Mouse (Mus musculus) hindbrain, embryonic 15.5 days (tissue): Measurements from ENCODE around the gene Dclk1. TPM values are rescaled to one million over a fixed set of nuclear protein-coding genes. Genes with fewer than 3 reads are reported as not detected.

Source experiments
- ATAC-seq: fragments of 200-750 bp; cut with Nextera tagmentation; 2 replicates; pipeline ENCODE4 v1.8.0; 2017; ENCODE audit warnings: low read depth, moderate number of reproducible peaks, moderate TSS enrichment; ENCODE audit not compliant: low FRiP score
- H3K27ac ChIP-seq: fragments of 300-500 bp; sonication (generic); replicated peaks from 2 replicates; pipeline ENCODE4 v1.5.1; 2015; ENCODE audit warnings: mild to moderate bottlenecking, inconsistent platforms
- H3K27me3 ChIP-seq: fragments of 300-500 bp; sonication (generic); 2 replicates; pipeline ENCODE4 v1.6.1; 2015; ENCODE audit warnings: control low read depth, inconsistent platforms
- H3K36me3 ChIP-seq: fragments of 300-500 bp; sonication (generic); 2 replicates; pipeline ENCODE4 v1.6.1; 2015; ENCODE audit warnings: control low read depth, inconsistent platforms
- H3K4me1 ChIP-seq: fragments of 300-500 bp; sonication (generic); replicated peaks from 2 replicates; pipeline ENCODE4 v1.6.1; 2015; ENCODE audit warnings: control low read depth, inconsistent platforms
- H3K4me2 ChIP-seq: fragments of 300-500 bp; sonication (generic); 2 replicates; pipeline ENCODE4 v1.6.1; 2015; ENCODE audit warnings: moderate library complexity, mild to moderate bottlenecking, inconsistent platforms
- H3K4me3 ChIP-seq: fragments of 300-500 bp; sonication (generic); 2 replicates; pipeline ENCODE4 v1.5.1; 2015; ENCODE audit warnings: mild to moderate bottlenecking, inconsistent platforms
- H3K9ac ChIP-seq: fragments of 300-500 bp; sonication (generic); 2 replicates; pipeline ENCODE4 v1.6.1; 2015; ENCODE audit warnings: inconsistent platforms
- H3K9me3 ChIP-seq: fragments of 300-500 bp; sonication (generic); 2 replicates; pipeline ENCODE4 v1.6.1; 2016; ENCODE audit warnings: control low read depth, inconsistent platforms
- WGBS: fragments of 180-500 bp; shearing (Covaris S2); methylation state at CpG from one replicate; pipeline ENCODE4 v1.1.7; 2015; 5-methylcytosine and 5-hydroxymethylcytosine counted together
- polyA plus RNA-seq: library from polyadenylated mRNA; unstranded; fragments of >200 nt; fragmentation: Nextera tagmentation; extraction: Ambion mirVana; gene quantifications from 2 replicates; pipeline ENCODE4 v1.2.1, GENCODE M21; 2015

The Dclk1 gene
- polyA plus RNA-seq, 1 experiment from 2014 or later, result 266 TPM

DNA sequence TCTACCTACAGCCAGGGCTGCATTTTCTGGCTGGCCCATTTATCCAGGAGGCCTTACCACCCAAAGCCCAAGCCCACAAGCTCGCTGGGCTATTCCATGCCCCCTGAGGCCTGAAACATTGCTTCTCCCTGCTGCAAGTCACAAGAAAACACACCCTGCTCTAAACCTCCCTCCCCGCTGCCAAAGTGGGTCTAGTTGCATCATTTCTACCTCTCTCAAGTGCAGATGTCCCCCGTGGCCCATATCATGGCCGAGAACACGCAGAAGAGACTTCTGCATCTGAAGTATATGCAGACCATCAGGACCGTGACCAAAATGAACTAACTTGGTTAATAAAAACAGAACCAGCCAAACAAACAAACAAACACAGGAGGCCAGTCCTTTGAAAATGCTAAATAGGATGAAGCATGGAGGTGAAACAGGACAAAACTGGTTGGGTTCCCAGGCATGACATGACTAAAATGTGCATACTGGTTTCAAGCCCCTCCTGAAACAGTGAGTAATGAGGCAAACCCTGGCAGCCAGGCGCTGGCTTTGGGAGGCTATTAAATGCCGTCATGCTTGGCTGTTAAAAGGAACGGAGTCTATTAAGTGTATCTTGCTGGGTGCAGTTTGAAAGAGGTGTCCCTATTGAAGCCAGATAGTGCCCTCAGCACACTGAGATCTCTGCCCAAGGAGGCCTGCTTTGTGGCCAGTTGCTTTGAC, 282.5 kb downstream of the Dclk1 start:
- 40% methylated on average over 9 of the region's 9 CpGs for WGBS

GRCm38 (mm10) chr3:55526470-55526869, 284.3 kb downstream of the Dclk1 start:
- no peaks in the 10 kb centered on the region for H3K27me3 ChIP-seq
- peaks cover 66% of the 10 kb centered on the region for H3K4me1 ChIP-seq
- no peak overlapping the region for H3K4me2 ChIP-seq
- H3K27ac ChIP-seq, result peak overlapping the region; percentile 66; the same call in 1 of the 2 replicates
- WGBS, result 81% methylated on average over 3 of the region's 3 CpGs
- no peaks in the 10 kb centered on the region for H3K9me3 ChIP-seq
- no peak overlapping the region for H3K4me3 ChIP-seq
- no peak for ATAC-seq
- H3K9ac ChIP-seq, result no peak overlapping the region
- H3K36me3 ChIP-seq, result no peaks in the 10 kb centered on the region

More for the DNA sequence above, 282.5 kb downstream of the Dclk1 start:
- H3K4me1 ChIP-seq, result peaks cover 73% of the 10 kb centered on the region
- H3K4me2 ChIP-seq, result peak overlapping the region; percentile 14
- H3K36me3 ChIP-seq, result no peaks in the 10 kb centered on the region
- H3K27ac ChIP-seq, result peak overlapping the region; percentile 87
- H3K9me3 ChIP-seq, result no peaks in the 10 kb centered on the region
- H3K27me3 ChIP-seq, result no peaks in the 10 kb centered on the region
- 0 out of 2 replicates have a peak overlapping the region, but pooled peaks have one; percentile 6 for H3K9ac ChIP-seq
- H3K4me3 ChIP-seq, result no peak overlapping the region
- ATAC-seq, result 0 out of 2 replicates have a peak, but pooled peaks have one; percentile 9

GRCm38 (mm10) chr3:55527566-55527965, 285.4 kb downstream of the Dclk1 start:
- Histone ChIP-seq H3K27ac (peak overlapping the region; percentile 66), H3K9ac (no peak overlapping the region), H3K4me3 (no peak overlapping the region), H3K36me3 (no peaks in the 10 kb centered on the region), H3K4me2 (no peak overlapping the region), H3K4me1 (peaks cover 59% of the 10 kb centered on the region), H3K27me3 (no peaks in the 10 kb centered on the region), H3K9me3 (no peaks in the 10 kb centered on the region)
- no peak for ATAC-seq
- WGBS, result 40% methylated on average over 1 of the region's 1 CpGs

DNA sequence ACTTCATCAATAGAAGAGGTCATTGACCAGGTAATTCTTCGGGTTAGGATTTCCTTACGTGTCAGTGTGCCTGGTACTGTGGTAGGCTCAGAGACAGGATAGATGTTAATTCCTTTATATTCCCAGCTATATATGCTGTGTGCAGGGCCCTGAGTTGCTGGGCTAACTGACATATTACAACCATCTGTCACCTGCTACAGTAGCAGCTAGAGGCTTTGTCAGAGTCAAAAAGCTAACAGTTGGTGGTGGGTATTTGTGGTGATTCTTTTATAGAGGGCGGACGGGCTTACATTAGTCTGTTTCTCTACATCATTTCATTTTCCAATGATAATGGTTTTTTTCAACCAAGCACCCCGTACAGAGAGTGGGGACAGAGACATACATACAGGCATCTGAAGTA, 285.8 kb downstream of the Dclk1 start:
- Histone ChIP-seq H3K4me1 (peaks cover 55% of the 10 kb centered on the region), H3K27ac (peak overlapping the region; percentile 66), H3K27me3 (no peaks in the 10 kb centered on the region), H3K36me3 (no peaks in the 10 kb centered on the region), H3K4me3 (no peak overlapping the region), H3K9me3 (no peaks in the 10 kb centered on the region), H3K9ac (no peak overlapping the region), H3K4me2 (no peak overlapping the region)
- no peak for ATAC-seq
- 59% methylated on average over 5 of the region's 5 CpGs for WGBS

GRCm38 (mm10) chr3:55529414-55529813, 287.2 kb downstream of the Dclk1 start:
- H3K9me3 ChIP-seq, result no peaks in the 10 kb centered on the region
- peaks cover 4% of the 10 kb centered on the region; the same call in 1 of the 2 replicates for H3K36me3 ChIP-seq
- H3K27ac ChIP-seq, result no peak overlapping the region
- no peak overlapping the region for H3K9ac ChIP-seq
- H3K4me3 ChIP-seq, result no peak overlapping the region
- ATAC-seq, result no peak
- 91% methylated on average over 2 of the region's 2 CpGs for WGBS
- H3K4me2 ChIP-seq, result no peak overlapping the region
- H3K4me1 ChIP-seq, result peaks cover 41% of the 10 kb centered on the region
- H3K27me3 ChIP-seq, result no peaks in the 10 kb centered on the region

DNA sequence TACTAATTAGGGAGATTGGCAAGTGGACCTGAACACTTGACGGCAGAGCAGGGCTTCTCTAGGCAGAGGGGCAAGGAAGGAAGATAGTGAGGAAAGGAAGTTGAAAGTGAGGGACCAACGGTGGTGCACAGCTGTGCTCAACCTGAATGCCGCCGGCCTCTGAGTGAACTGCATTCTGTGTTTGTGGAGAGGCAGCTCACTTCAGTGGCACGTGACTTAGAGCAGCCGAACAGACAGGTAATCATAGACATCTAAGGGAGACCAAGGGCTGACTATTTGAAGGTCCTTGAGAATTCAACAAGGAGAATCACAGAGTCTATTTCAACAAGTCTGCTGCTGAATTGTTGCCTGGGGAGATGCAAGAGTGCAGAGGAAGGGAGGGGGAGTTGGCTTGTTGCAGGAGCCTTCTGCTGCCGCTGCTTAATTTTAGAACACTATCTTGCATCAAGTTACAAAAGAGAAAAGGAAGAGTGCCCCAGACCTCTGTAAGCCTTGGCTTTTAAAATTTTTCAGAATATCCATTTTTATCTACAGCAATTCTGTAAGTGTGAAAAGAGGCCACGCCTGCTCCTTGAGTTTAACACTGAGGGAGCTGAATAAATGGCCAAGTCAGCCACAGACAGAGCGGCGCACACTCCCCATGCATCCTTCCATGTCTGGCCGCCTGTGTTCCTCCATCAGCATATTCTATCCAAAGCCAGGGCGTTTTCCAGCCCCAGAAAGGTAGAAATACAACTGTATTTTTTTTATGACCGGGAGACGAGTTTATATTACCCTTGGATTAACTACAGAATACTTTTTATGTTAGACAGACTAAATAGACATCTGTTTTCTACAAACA, 289.3 kb downstream of the Dclk1 start:
- Histone ChIP-seq H3K36me3 (peaks cover 10% of the 10 kb centered on the region; the same call in 1 of the 2 replicates), H3K4me2 (no peak overlapping the region), H3K9ac (no peak overlapping the region), H3K4me1 (peaks cover 27% of the 10 kb centered on the region), H3K9me3 (no peaks in the 10 kb centered on the region), H3K27me3 (no peaks in the 10 kb centered on the region), H3K27ac (peak overlapping the region; percentile 49), H3K4me3 (no peak overlapping the region)
- 71% methylated on average over 14 of the region's 14 CpGs for WGBS
- no peak for ATAC-seq

DNA sequence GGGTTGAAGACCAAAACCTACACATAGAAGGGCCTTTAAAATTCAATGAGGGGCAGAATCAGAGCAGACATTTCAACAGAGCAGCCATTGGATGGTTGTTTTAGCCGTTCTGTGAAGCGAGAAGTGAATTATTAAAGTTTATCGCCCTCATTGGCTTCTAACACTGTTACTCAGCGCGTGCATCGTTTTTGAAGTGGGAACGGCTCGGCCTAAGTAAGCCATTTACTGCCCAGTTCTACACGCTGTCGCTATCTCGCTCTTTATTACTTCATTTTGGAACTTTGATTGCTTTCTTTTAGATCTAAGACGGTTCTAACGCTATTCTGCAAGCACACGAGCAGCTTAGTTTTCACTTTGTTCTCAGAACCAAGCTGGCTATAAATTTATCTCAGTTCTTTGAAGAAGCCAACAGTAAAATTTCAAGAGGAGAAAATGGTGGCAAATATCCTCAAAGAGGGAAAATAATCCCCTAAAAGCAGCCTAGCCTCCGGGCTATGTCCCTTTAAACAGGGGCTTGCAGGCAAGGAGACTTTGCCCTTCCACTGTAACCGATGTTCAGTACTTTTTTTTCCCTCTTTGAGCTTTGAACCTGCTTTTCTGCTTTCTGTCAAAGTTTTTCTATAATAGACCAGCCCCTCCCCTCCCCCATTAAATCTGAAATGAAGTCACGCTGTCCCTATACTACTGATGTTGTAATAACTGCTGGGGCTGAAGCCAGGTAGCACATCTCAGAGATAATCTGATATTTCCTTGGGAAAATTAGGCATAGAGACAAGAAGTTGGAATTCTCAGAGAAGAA, 290.2 kb downstream of the Dclk1 start:
- Histone ChIP-seq H3K4me1 (peaks cover 22% of the 10 kb centered on the region), H3K27ac (0 out of 2 replicates have a peak overlapping the region, but pooled peaks have one; percentile 49), H3K36me3 (peaks cover 10% of the 10 kb centered on the region; the same call in 1 of the 2 replicates), H3K9ac (no peak overlapping the region), H3K9me3 (no peaks in the 10 kb centered on the region), H3K4me2 (no peak overlapping the region), H3K27me3 (no peaks in the 10 kb centered on the region), H3K4me3 (no peak overlapping the region)
- ATAC-seq, result no peak
- WGBS, result 75% methylated on average over 17 of the region's 17 CpGs

DNA sequence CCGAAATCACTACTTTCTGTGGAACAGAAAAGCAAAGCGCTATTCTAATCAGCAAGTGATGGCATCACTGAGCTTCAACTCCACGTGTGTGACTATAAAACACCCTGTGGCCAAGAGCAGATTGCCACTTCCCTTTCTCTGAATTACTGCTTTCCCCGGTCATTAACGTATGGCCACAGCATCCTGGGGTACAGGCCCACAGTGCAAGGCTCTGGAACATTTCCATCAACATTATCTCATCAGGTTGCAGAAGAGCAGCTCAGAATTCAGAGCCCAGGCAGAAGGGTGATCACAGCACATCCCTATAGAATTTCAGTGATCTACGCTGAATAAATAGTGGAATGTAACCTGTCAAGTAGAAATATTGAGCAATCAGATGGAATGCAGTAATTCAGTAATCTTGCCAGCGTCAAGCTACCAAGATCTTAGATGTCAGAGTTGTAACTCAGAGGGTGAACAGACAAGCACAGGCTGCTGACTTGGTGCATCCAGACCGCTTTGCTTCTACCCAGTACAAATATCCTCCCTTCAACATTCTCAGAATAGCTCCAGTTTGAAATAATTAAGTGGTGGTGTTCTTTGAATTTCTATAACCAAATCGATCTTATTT, 293.5 kb downstream of the Dclk1 start:
- Histone ChIP-seq H3K9ac (no peak overlapping the region), H3K27me3 (no peaks in the 10 kb centered on the region), H3K36me3 (peaks cover 10% of the 10 kb centered on the region; the same call in 1 of the 2 replicates), H3K4me2 (no peak overlapping the region), H3K4me1 (peaks cover 25% of the 10 kb centered on the region), H3K4me3 (no peak overlapping the region), H3K9me3 (no peaks in the 10 kb centered on the region), H3K27ac (0 out of 2 replicates have a peak overlapping the region, but pooled peaks have one; percentile 28)
- 71% methylated on average over 9 of the region's 9 CpGs for WGBS
- ATAC-seq, result no peak

DNA sequence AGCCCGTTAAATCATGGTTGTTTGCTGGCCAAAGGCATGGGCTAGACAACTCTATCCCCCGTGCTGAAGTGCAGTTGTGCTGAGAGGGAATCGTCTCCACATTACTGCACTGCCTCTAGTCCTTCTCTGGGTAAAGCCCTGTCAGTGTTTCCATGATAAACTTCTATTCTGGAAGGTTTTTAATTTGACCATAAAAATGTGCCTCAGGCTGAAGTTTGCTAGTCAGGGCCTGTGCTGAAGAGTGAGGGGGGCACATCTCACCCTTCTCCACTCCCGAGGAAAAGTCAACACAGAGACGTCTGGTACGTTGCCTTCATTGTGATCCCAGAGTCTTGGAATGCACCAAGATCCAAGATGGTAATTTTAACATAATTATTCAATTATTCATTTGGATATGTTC, 294.7 kb downstream of the Dclk1 start:
- ATAC-seq, result no peak
- H3K4me2 ChIP-seq, result no peak overlapping the region
- H3K4me3 ChIP-seq, result no peak overlapping the region
- peaks cover 10% of the 10 kb centered on the region; the same call in 1 of the 2 replicates for H3K36me3 ChIP-seq
- H3K4me1 ChIP-seq, result peaks cover 21% of the 10 kb centered on the region
- no peaks in the 10 kb centered on the region for H3K27me3 ChIP-seq
- no peak overlapping the region for H3K27ac ChIP-seq
- WGBS, result 59% methylated on average over 6 of the region's 6 CpGs
- H3K9ac ChIP-seq, result no peak overlapping the region
- H3K9me3 ChIP-seq, result no peaks in the 10 kb centered on the region

DNA sequence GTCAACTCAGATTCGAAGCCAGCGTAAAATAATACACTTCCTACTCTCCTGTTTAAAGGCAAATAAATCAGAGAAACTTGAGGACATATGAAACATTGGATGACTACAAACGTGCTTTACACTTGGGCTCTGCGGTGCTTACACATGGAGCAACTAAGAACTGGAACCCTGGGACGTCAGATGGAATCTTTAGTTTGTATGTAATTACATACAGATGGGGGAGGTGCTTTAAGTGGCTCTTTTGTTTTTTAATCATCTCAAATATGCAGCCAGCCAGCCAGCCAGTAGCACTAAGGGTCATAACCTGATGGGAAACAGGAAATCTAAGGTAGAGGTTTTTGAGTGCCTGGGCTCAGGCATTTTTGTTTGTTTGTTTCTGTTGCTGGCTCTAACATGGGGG, 295.6 kb downstream of the Dclk1 start:
- peak overlapping the region; percentile 30; the same call in 1 of the 2 replicates for H3K27ac ChIP-seq
- H3K4me1 ChIP-seq, result peaks cover 29% of the 10 kb centered on the region
- WGBS, result 61% methylated on average over 5 of the region's 5 CpGs

GRCm38 (mm10) chr3:55539400-55539799, 297.2 kb downstream of the Dclk1 start:
- Histone ChIP-seq H3K27ac (peak overlapping the region; percentile 60), H3K36me3 (peaks cover 5% of the 10 kb centered on the region; the same call in 1 of the 2 replicates), H3K4me3 (no peak overlapping the region), H3K4me1 (peaks cover 46% of the 10 kb centered on the region), H3K4me2 (no peak overlapping the region), H3K9me3 (no peaks in the 10 kb centered on the region), H3K9ac (no peak overlapping the region), H3K27me3 (no peaks in the 10 kb centered on the region)
- no peak for ATAC-seq
- 59% methylated on average over 4 of the region's 4 CpGs for WGBS

More for the DNA sequence above, 295.6 kb downstream of the Dclk1 start:
- H3K9me3 ChIP-seq, result no peaks in the 10 kb centered on the region
- no peak for ATAC-seq
- H3K27me3 ChIP-seq, result no peaks in the 10 kb centered on the region
- peaks cover 10% of the 10 kb centered on the region; the same call in 1 of the 2 replicates for H3K36me3 ChIP-seq
- H3K9ac ChIP-seq, result no peak overlapping the region
- H3K4me2 ChIP-seq, result no peak overlapping the region
- no peak overlapping the region for H3K4me3 ChIP-seq
